Mouse (Mus musculus): ENCODE data around the gene Dab1. TPM values are rescaled to one million over a fixed set of nuclear protein-coding genes. Genes with fewer than 3 reads are reported as not detected.

Dab1 gene
- polyA plus RNA-seq, 1 experiment from 2014 or later = 22.8 TPM

DNA sequence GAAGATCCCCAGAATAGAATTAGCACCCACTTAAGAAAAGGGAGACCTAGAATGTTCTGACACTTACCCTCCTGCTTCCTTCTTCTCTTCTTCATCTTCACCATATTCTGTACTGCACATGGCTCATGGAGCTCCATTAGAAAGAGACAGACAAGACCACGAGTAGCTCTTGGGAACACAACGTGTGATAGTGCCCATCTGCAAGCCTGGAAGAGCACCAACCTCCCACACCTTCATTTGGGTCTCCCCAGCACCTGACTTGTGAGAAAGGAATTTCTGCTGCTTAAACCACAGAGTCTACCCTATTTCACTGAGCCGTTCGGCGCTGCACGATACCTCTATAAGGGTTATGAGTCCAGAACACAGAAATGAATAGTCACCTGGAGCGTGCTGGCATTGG, 977.8 kb downstream of the Dab1 start:
- H3K27me3 ChIP-seq (ENCODE audit: insufficient read depth, low read length) = no peaks in the 10 kb centered on the region
- 88% methylated on average over 7 of the region's 7 CpGs for WGBS
- no peak overlapping the region for H3K4me2 ChIP-seq (ENCODE audit: low read length)
- ATAC-seq (replicated peaks; ENCODE audit: low FRiP score, low read depth) = no peak
- no peaks in the 10 kb centered on the region for H3K9me3 ChIP-seq (replicated peaks; ENCODE audit: low read length)
- TF ChIP-seq CTCF (IDR thresholded peaks at IDR 0.05; ENCODE audit: low read depth) = no peak
- no peak overlapping the region for H3K27ac ChIP-seq
- no peaks in the 10 kb centered on the region for H3K4me1 ChIP-seq (replicated peaks; ENCODE audit: insufficient read depth, low read length)
- no peaks in the 10 kb centered on the region for H3K36me3 ChIP-seq (ENCODE audit: insufficient read depth, low read length)
- H3K9ac ChIP-seq (ENCODE audit: low read depth, low read length) = no peak overlapping the region
- no peak for DNase-seq (ENCODE audit: low spot score)
- H3K4me3 ChIP-seq (replicated peaks; ENCODE audit: low read depth, low read length) = no peak overlapping the region

DNA sequence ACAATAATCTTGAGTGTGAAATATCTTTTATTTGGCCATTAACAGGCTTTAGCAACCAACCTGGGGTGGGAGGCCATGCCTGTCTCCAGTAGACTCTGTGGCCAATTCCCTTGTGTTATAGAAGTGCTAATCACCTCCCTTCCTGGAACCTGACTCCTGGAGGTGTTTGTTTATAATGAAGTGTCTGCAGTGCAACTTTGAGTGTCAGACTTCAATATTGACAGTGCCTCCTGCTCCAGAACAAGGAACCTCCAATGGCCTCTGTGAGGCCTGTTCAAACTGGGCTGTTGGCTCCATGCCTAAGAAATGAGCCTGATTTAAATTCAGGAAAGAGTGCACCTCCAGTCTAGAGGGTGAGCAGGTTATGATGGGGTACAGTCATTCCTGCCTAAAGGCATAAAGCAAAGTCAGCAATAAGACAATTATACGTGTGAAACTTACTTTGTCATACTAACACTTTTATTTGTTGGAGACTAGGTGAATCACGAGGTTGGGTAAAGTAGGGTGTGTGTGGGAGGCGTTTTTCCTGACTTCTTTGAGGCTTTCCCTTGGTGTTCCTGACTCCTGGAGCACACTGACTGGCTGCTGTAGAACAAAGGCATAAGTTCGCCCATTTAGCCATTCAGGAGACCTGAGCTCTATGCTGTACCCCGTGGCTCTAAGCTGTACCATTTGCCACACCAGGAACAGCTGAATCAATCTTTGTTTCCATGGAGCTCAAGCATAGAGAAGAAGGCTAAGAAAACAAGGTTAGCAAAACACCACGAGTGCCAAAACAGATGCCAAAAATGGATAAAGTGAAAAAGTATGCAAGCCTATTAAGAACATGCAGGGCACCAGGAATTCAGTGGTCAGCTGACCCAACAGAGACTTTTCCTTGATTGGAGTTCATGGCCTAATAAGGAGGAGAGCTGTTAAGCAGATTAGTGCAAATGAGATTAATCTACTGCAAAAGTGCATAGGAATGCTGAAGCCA, 978.6 kb downstream of the Dab1 start:
- TF ChIP-seq CTCF (IDR thresholded peaks at IDR 0.05; ENCODE audit: low read depth) = no peak
- DNase-seq (ENCODE audit: low spot score) (no peak), ATAC-seq (replicated peaks; ENCODE audit: low FRiP score, low read depth) (no peak)
- no peaks in the 10 kb centered on the region for H3K4me1 ChIP-seq (replicated peaks; ENCODE audit: insufficient read depth, low read length)
- H3K4me2 ChIP-seq (ENCODE audit: low read length) = no peak overlapping the region
- 46% methylated on average over 6 of the region's 6 CpGs for WGBS
- no peaks in the 10 kb centered on the region for H3K9me3 ChIP-seq (replicated peaks; ENCODE audit: low read length)
- no peak overlapping the region for H3K4me3 ChIP-seq (replicated peaks; ENCODE audit: low read depth, low read length)
- H3K9ac ChIP-seq (ENCODE audit: low read depth, low read length) = no peak overlapping the region
- H3K36me3 ChIP-seq (ENCODE audit: insufficient read depth, low read length) = no peaks in the 10 kb centered on the region
- H3K27me3 ChIP-seq (ENCODE audit: insufficient read depth, low read length) = no peaks in the 10 kb centered on the region
- H3K27ac ChIP-seq = no peak overlapping the region

DNA sequence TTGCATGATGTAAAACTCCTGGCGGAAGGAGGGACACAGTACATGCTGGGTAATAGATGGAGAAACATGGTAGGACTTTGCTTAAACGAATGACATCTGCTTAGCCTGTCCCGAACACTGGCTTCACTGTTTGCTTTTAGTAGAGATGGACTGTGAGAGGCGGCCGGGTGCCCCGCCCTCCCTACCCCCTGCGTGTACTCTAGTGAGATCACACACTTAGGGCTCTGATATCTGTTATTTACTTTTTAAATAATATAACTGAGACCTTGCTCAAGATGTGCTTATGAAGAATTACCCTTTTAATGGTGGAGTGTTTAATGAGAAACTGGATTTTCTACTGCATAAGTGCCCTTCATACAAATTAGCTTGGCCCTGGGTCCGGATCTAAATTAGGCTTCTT, 983.6 kb downstream of the Dab1 start:
- Histone ChIP-seq H3K4me3 (replicated peaks; ENCODE audit: low read depth, low read length) (no peak overlapping the region), H3K27me3 (ENCODE audit: insufficient read depth, low read length) (no peaks in the 10 kb centered on the region), H3K9ac (ENCODE audit: low read depth, low read length) (no peak overlapping the region), H3K9me3 (replicated peaks; ENCODE audit: low read length) (no peaks in the 10 kb centered on the region), H3K4me2 (ENCODE audit: low read length) (no peak overlapping the region), H3K4me1 (replicated peaks; ENCODE audit: insufficient read depth, low read length) (no peaks in the 10 kb centered on the region), H3K27ac (no peak overlapping the region), H3K36me3 (ENCODE audit: insufficient read depth, low read length) (no peaks in the 10 kb centered on the region)
- WGBS = 82% methylated on average over 8 of the region's 8 CpGs
- ATAC-seq (replicated peaks; ENCODE audit: low FRiP score, low read depth) = no peak
- DNase-seq (ENCODE audit: low spot score) = no peak
- no peak for TF ChIP-seq CTCF (IDR thresholded peaks at IDR 0.05; ENCODE audit: low read depth)

DNA sequence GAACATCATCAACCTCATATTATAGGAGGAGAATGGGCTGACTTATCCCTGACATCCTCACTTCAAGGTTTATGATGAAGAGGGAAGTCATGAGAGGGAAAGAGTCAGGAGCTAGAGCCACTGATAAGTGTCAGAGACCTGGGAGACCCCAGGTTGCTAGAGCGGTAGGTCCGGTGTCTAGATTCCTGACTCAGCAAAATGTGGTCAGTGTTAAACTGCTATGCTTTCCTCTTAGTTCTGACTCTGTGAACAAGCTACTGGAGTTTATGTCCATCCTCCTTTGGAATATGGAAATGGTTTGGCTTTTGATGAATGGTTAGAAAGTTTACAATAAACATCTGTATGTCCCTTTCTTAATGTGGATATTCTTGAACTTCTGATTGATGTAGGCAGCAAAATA, 985.1 kb downstream of the Dab1 start:
- H3K4me3 ChIP-seq (replicated peaks; ENCODE audit: low read depth, low read length) = no peak overlapping the region
- 94% methylated on average over 2 of the region's 2 CpGs for WGBS
- ATAC-seq (replicated peaks; ENCODE audit: low FRiP score, low read depth) = no peak

DNA sequence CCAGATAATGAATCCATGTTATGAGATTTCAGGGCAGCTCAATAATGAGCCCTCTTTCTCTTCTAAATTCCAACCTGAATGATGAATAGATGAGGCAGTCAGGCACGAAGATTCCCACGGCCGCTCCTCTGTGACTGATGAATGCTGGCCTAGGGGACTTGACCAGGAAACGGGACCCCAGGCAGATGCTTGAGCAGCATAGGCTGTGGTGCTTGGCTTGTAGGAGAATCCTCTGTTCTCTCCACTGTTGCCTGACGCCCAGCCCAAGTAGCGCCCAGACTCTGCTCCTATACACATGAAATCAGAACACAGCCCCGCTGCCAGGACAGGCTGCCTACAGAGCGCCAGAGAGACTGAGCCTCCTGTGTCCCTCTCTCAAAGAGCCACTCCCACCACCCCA, 987.7 kb downstream of the Dab1 start:
- ATAC-seq (replicated peaks; ENCODE audit: low FRiP score, low read depth) (no peak), DNase-seq (ENCODE audit: low spot score) (no peak)
- Histone ChIP-seq H3K36me3 (ENCODE audit: insufficient read depth, low read length) (no peaks in the 10 kb centered on the region), H3K27ac (no peak overlapping the region), H3K4me1 (replicated peaks; ENCODE audit: insufficient read depth, low read length) (no peaks in the 10 kb centered on the region), H3K27me3 (ENCODE audit: insufficient read depth, low read length) (no peaks in the 10 kb centered on the region), H3K4me3 (replicated peaks; ENCODE audit: low read depth, low read length) (no peak overlapping the region), H3K4me2 (ENCODE audit: low read length) (no peak overlapping the region), H3K9me3 (replicated peaks; ENCODE audit: low read length) (no peaks in the 10 kb centered on the region), H3K9ac (ENCODE audit: low read depth, low read length) (no peak overlapping the region)
- no peak for TF ChIP-seq CTCF (IDR thresholded peaks at IDR 0.05; ENCODE audit: low read depth)
- WGBS = 62% methylated on average over 8 of the region's 8 CpGs

More for the DNA sequence above, 985.1 kb downstream of the Dab1 start:
- no peak overlapping the region for H3K4me2 ChIP-seq (ENCODE audit: low read length)
- no peak overlapping the region for H3K9ac ChIP-seq (ENCODE audit: low read depth, low read length)
- H3K27me3 ChIP-seq (ENCODE audit: insufficient read depth, low read length) = no peaks in the 10 kb centered on the region
- DNase-seq (ENCODE audit: low spot score) = no peak
- no peaks in the 10 kb centered on the region for H3K36me3 ChIP-seq (ENCODE audit: insufficient read depth, low read length)
- H3K9me3 ChIP-seq (replicated peaks; ENCODE audit: low read length) = no peaks in the 10 kb centered on the region
- H3K4me1 ChIP-seq (replicated peaks; ENCODE audit: insufficient read depth, low read length) = no peaks in the 10 kb centered on the region
- H3K27ac ChIP-seq = no peak overlapping the region
- TF ChIP-seq CTCF (IDR thresholded peaks at IDR 0.05; ENCODE audit: low read depth) = no peak

DNA sequence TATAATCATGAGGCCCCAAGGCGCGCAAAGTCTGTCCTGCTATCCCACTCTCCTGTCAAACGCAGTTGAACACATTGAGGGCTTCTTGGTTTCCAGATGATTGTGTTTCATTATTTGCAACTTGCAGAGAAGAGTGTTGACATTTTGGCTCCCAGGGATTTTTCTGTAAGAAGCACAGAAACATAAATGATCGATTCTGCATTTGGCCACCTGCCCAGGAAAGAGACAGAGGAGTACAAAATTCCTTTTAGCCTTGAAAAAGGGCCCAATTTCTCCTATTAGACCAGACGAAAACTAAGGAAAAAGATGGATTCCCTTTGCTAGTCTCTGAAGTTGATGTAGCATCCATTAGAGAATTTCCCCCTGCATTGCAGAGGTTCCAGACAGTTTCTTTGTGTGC, 988.5 kb downstream of the Dab1 start:
- Histone ChIP-seq H3K4me1 (replicated peaks; ENCODE audit: insufficient read depth, low read length) (no peaks in the 10 kb centered on the region), H3K9me3 (replicated peaks; ENCODE audit: low read length) (no peaks in the 10 kb centered on the region), H3K9ac (ENCODE audit: low read depth, low read length) (no peak overlapping the region), H3K36me3 (ENCODE audit: insufficient read depth, low read length) (no peaks in the 10 kb centered on the region), H3K27ac (no peak overlapping the region), H3K4me3 (replicated peaks; ENCODE audit: low read depth, low read length) (no peak overlapping the region), H3K27me3 (ENCODE audit: insufficient read depth, low read length) (no peaks in the 10 kb centered on the region), H3K4me2 (ENCODE audit: low read length) (no peak overlapping the region)
- no peak for TF ChIP-seq CTCF (IDR thresholded peaks at IDR 0.05; ENCODE audit: low read depth)
- WGBS = 73% methylated on average over 5 of the region's 5 CpGs
- DNase-seq (ENCODE audit: low spot score) = no peak
- no peak for ATAC-seq (replicated peaks; ENCODE audit: low FRiP score, low read depth)

Measured in kidney, postnatal 0 days (tissue).